Mouse (Mus musculus): ENCODE results near the gene Fam184a.
"Not testable (repeated sequence)": the region's sequence is repeated elsewhere in the genome, so short reads cannot be mapped to it uniquely, and the experiment has no call there.

Fam184a gene

DNA sequence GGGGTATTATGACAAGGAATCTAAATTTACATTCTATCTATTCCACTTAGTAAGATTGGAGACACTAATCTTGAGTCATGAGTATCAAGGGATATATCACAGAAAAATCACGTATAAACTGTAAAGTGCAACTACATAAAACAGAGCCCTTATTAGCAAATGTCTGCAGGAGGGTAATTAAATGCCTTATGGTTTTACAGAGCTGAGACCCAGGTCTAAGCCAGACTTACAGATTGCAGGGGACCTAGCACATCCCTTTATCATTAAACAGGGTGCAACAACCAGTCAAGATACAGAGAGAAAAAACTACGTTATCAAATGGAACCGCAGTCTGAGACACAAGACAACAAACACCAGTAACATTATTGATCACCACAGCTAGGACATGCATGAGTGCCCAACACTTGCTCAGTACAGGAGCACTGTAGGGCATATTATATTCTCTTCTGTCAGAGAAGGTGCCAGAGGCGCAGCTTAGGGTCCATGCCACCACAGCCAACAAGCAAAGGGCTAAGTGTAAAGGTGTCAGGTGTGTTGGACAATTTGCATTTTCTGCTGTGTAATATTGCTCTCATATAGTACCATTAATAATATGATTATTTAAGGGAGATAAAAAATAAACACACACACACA lies 61.9 kb downstream of the Fam184a start:
- in situ Hi-C loops (cut with MboI, MseI), result no loop called here

DNA sequence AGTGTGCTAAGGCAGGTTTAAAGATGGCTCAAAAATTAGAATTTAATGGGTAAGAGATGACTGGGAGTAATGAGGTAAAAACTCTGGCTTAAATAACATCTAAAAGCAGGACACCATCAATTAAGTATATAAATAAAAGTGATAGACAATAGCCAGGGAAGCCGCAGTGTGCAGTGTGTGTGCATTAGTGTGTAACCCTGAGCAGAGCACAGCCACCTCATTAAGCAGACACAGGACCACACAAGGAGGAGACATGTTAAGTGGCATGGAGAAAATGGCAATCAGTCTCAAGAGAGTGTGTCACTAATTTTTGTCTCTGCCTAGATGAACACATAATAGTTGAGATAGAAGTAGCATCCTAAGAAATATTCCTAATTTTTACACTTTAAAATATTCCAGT lies 62.4 kb downstream of the Fam184a start:
- in situ Hi-C loops (cut with MboI, MseI), result no loop called here

- in situ Hi-C loops (cut with MboI, MseI), result no loop called here
Measured at GRCm38 (mm10) chr10:53687888-53688287, 63.0 kb downstream of the Fam184a start.

GRCm38 (mm10) chr10:53685806-53686205 lies 65.1 kb downstream of the Fam184a start:
- in situ Hi-C loops (cut with MboI, MseI), result no loop called here

GRCm38 (mm10) chr10:53683226-53683625 lies 67.7 kb downstream of the Fam184a start:
- in situ Hi-C loops (cut with MboI, MseI), result no loop called here

GRCm38 (mm10) chr10:53679690-53680557 lies 71.0 kb downstream of the Fam184a start:
- in situ Hi-C loops (cut with MboI, MseI), result no loop called here

DNA sequence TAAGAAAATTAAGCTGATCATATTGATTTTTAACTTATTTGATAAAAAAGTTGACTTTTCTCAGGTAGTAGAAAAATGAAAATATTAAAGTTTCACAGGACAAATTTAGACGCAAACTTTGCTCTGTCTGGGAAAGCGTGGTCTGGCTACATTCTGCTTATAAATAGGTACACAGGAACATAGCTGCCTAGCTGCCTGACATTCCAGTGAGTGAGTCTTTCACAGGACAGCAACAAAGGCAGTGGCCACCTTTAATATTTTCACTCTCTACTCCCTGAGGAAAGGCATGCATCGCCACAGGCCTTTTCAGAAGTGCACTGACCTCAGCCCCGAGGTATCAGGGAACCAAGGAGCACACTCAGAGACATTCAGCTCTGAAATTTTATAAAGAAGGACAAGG lies 89.1 kb downstream of the Fam184a start:
- in situ Hi-C loops (cut with MboI, MseI), result no loop called here

DNA sequence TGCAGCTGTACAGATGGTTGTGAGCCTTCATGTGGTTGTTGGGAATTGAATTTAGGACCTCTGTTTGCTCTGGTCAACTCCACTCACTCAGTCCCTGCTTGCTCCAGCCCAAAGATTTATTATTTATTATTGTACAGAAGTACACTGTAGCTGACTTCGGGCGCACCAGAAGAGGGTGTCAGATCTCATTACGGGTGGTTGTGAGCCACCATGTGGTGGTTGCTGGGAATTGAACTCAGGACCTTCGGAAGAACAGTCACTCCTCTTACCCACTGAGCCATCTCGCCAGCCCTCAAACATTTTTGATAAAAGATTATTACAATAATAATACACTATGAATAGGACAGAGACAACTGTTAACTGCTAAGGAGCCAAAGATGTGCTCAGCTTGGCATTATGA lies 96.7 kb downstream of the Fam184a start:
- in situ Hi-C loops (cut with MboI, MseI), result not testable (repeated sequence)

DNA sequence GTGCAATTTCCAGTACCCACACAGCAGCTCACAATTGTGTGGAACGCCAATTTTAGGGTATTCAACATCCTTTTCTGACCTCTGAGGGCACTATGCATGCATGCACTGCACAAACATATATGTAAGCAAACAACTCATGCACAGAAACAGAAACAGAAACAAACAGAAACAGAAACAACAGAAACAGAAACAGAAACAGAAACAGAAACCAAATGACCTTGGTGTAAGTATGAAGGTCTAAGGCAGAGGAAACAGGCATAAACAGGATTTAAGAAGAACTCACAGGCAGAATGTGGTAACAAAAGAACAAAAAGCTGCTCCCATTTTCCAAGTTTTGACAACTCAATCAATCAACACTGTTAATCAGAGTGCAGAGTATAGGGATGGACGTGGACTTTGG lies 100.2 kb downstream of the Fam184a start:
- in situ Hi-C loops (cut with MboI, MseI), result no loop called here

- in situ Hi-C loops (cut with MboI, MseI), result no loop called here
Measured at GRCm38 (mm10) chr10:53641507-53641906, 109.4 kb downstream of the Fam184a start.

GRCm38 (mm10) chr10:53635246-53635971 lies 115.5 kb downstream of the Fam184a start:
- in situ Hi-C loops (cut with MboI, MseI), result loop anchor here (10.0 kb wide), 1 partner anchor 519 kb away; no protein-coding TSS in a partner anchor

DNA sequence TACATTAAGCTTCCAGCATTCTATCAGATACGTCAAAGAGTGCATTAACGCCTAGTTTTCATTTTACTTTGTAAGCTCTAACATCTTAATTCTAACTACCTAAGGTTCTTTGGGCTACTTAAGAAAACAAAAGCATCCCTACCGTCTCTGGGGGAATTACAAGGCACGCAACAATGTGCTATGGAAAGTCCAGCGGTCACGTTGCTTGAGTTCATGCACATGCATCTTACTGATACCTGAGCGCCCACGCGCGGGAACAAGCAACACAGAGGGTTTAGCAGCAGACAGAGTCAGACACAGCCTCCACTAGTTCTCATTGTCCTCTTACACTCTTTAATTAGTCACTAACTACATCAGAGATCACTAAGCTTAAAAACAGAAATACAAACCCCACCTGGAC lies 116.8 kb downstream of the Fam184a start:
- in situ Hi-C loops (cut with MboI, MseI), result loop anchor here (5.0 to 10.0 kb wide), 2 partner anchors 37 to 521 kb away; partner anchors contain the start of gene Asf1a

- in situ Hi-C loops (cut with MboI, MseI), result loop anchor here (5.0 to 10.0 kb wide), 2 partner anchors 33 to 524 kb away; partner anchors contain the start of gene Asf1a
Measured at GRCm38 (mm10) chr10:53630339-53630738, 120.6 kb downstream of the Fam184a start, which contains the start of gene Mcm9. Mcm9 (minus strand) TSS chr10:53630439.

DNA sequence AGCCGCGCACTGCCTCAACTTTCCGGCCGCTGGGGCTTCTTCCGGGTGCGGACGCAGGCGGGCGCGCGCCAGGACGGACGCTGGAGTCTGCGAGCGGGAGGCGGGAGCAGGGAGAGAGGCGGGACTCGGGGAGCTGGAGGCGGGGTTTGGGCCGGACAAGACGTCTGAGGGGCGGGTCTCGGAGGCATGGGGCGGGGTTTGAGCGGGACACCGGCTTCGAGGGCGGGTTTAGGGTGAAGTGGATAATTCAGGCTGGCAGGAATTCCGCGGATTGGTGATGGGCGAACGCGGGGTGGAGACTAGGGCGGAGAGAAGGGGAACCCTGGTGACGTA lies 121.0 kb downstream of the Fam184a start:
- in situ Hi-C loops (cut with MboI, MseI), result loop anchor here (5.0 to 10.0 kb wide), 2 partner anchors 33 to 525 kb away; partner anchors contain the start of gene Asf1a

- in situ Hi-C loops (cut with MboI, MseI), result no loop called here
Measured at GRCm38 (mm10) chr10:53629247-53629917, 121.5 kb downstream of the Fam184a start.

DNA sequence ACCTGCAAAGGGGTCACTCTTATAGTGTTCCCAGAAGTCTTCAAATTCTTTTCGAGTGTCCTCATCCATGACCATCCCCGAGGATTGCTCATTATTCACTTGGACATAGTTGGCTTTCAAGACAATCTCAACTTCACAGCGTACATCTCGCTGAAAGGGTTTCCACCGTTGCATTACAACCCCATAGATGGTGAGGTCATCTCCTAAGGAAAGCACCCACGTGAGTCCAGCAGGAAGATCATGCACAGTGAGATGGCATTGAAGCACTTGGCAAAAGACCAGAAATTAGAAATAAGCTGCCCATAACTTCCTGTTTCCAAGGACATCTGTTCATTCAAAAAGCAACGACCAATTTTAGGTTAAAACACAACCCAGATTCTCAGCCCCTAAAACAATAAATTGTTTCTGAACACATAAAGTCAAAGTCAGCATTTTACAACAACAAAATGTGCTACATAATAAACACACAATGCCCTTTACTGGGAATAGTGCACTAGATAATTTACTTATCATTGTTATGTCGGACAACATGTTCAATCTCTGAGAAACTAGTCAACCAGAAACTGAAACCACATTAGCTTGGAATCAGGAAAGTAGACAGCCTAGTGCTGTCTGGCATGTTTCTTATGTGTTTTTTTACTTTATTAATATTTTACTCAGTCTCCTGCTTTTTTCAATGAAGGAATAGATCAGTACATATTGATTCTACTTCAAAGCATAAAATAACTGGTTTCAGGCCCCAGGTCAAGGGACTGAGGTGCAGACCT lies 134.9 kb downstream of the Fam184a start:
- in situ Hi-C loops (cut with MboI, MseI), result loop anchor here (25.0 kb wide), 1 partner anchor 1204 kb away; the partner anchor contains the start of gene Nus1

GRCm38 (mm10) chr10:53613955-53614354 lies 137.0 kb downstream of the Fam184a start:
- in situ Hi-C loops (cut with MboI, MseI), result loop anchor here (25.0 kb wide), 1 partner anchor 1202 kb away; the partner anchor contains the start of gene Nus1

- in situ Hi-C loops (cut with MboI, MseI), result loop anchor here (25.0 kb wide), 1 partner anchor 1200 kb away; the partner anchor contains the start of gene Nus1
Measured at GRCm38 (mm10) chr10:53612172-53612571, 138.8 kb downstream of the Fam184a start.

GRCm38 (mm10) chr10:53608274-53608673 lies 142.6 kb downstream of the Fam184a start:
- in situ Hi-C loops (cut with MboI, MseI), result loop anchor here (25.0 kb wide), 1 partner anchor 1196 kb away; the partner anchor contains the start of gene Nus1

DNA sequence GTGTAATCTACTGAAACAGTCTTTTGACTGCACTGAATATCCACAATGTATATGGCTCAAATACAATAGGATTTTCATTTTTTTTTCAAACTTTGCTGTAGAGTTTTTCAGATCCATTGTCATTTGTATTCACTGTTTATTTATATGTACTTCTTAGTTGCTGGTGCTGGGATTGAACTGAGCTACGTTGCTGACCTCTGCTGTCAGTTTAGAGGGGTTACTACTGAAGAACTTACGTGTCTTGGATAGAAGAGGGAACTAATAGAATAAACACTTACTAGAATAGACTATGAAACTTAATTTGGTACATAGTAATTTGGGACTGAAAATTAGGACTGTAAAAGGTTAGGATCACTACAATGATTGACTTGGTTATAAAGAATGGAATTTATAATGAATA lies 145.6 kb downstream of the Fam184a start:
- in situ Hi-C loops (cut with MboI, MseI), result loop anchor here (25.0 kb wide), 1 partner anchor 1193 kb away; the partner anchor contains the start of gene Nus1
